Mouse (Mus musculus) midbrain, embryonic 16.5 days (tissue): ENCODE results near the gene Gm17324. TPM values are rescaled to one million over a fixed set of nuclear protein-coding genes. Genes with fewer than 3 reads are reported as not detected.

Source experiments
- ATAC-seq: fragments of 200-750 bp; cut with Nextera tagmentation; 2 replicates; pipeline ENCODE4 v1.8.0; 2017; ENCODE audit warnings: moderate TSS enrichment
- H3K27ac ChIP-seq: fragments of 300-500 bp; sonication (generic); 2 replicates; pipeline ENCODE4 v1.5.1; 2014; ENCODE audit warnings: mild to moderate bottlenecking, low read length, mixed read lengths
- H3K27me3 ChIP-seq: fragments of 300-500 bp; sonication (generic); 2 replicates; pipeline ENCODE4 v1.6.1; 2014; ENCODE audit warnings: low read depth, low read length, mixed read lengths; ENCODE audit not compliant: control insufficient read depth, insufficient read depth
- H3K36me3 ChIP-seq: fragments of 300-500 bp; sonication (generic); 2 replicates; pipeline ENCODE4 v1.6.1; 2014; ENCODE audit warnings: mild to moderate bottlenecking, low read length, moderate library complexity, mixed read lengths; ENCODE audit not compliant: control insufficient read depth, insufficient read depth
- H3K4me1 ChIP-seq: fragments of 300-500 bp; sonication (generic); 2 replicates; pipeline ENCODE4 v1.6.1; 2014; ENCODE audit warnings: mild to moderate bottlenecking, low read length, mixed read lengths; ENCODE audit not compliant: control insufficient read depth, insufficient read depth
- H3K4me2 ChIP-seq: fragments of 300-500 bp; sonication (generic); 2 replicates; pipeline ENCODE4 v1.6.1; 2014; ENCODE audit warnings: mild to moderate bottlenecking, low read length, mixed read lengths
- H3K4me3 ChIP-seq: fragments of 300-500 bp; sonication (generic); 2 replicates; pipeline ENCODE4 v1.5.1; 2014; ENCODE audit warnings: low read depth, mild to moderate bottlenecking, low read length, moderate library complexity, mixed read lengths
- H3K9ac ChIP-seq: fragments of 300-500 bp; sonication (generic); 2 replicates; pipeline ENCODE4 v1.6.1; 2014; ENCODE audit warnings: low read depth, low read length, mixed read lengths
- H3K9me3 ChIP-seq: fragments of 300-500 bp; sonication (generic); replicated peaks from 2 replicates; pipeline ENCODE4 v1.6.1; 2014; ENCODE audit warnings: mild to moderate bottlenecking, low read length, mixed read lengths; ENCODE audit not compliant: control insufficient read depth, poor library complexity, severe bottlenecking
- WGBS: fragments of 180-500 bp; shearing (Covaris S2); extraction: QIAGEN DNeasy Blood & Tissue Kit; methylation state at CpG from one replicate; pipeline ENCODE4 v1.1.7; 2014; 5-methylcytosine and 5-hydroxymethylcytosine counted together
- polyA plus RNA-seq: library from polyadenylated mRNA; unstranded; fragments of >200 nt; fragmentation: Nextera tagmentation; extraction: Ambion mirVana; gene quantifications from 2 replicates; pipeline ENCODE4 v1.2.1, GENCODE M21; 2015

Gene Gm17324
- polyA plus RNA-seq, 1 experiment from 2014 or later: 2.1 TPM

- Histone ChIP-seq H3K9me3 (no peaks in the 10 kb centered on the region), H3K36me3 (peaks cover 4% of the 10 kb centered on the region), H3K27ac (peak overlapping the region; percentile 96), H3K4me3 (peak overlapping the region; percentile 96), H3K4me2 (peak overlapping the region; percentile 66), H3K4me1 (peaks cover 13% of the 10 kb centered on the region), H3K9ac (peak overlapping the region; percentile 96), H3K27me3 (peaks cover 35% of the 10 kb centered on the region)
- 31% methylated on average over 9 of the region's 9 CpGs for WGBS
- peak; percentile 59 for ATAC-seq
Measured at GRCm38 (mm10) chr9:78447606-78447972, 997 bp downstream of the Gm17324 start.

- H3K36me3 ChIP-seq: no peaks in the 10 kb centered on the region
- H3K27me3 ChIP-seq: peaks cover 64% of the 10 kb centered on the region
- H3K9me3 ChIP-seq: no peaks in the 10 kb centered on the region
- peak; percentile 64 for ATAC-seq
- H3K4me2 ChIP-seq: peak within 1 kb of the TSS; percentile 79
- no peak within 1 kb of the TSS for H3K27ac ChIP-seq
- H3K4me1 ChIP-seq: peaks cover 12% of the 10 kb centered on the region
- H3K4me3 ChIP-seq: peak within 1 kb of the TSS; percentile 45
- WGBS: under 1% methylated on average over 81 of the region's 81 CpGs
- H3K9ac ChIP-seq: peak within 1 kb of the TSS; percentile 54
Measured at GRCm38 (mm10) chr9:78442579-78443392, 5.8 kb downstream of the Gm17324 start, which contains the start of gene Cgas. Cgas (minus strand) TSS chr9:78443237.

- 0 out of 2 replicates have a peak, but pooled peaks have one; percentile 26 for ATAC-seq
- Histone ChIP-seq H3K9me3 (no peaks in the 10 kb centered on the region), H3K27me3 (peaks cover 64% of the 10 kb centered on the region), H3K4me2 (peak overlapping the region; percentile 79), H3K4me1 (peaks cover 9% of the 10 kb centered on the region), H3K9ac (peak overlapping the region; percentile 54; the same call in 1 of the 2 replicates), H3K4me3 (peak overlapping the region; percentile 45), H3K27ac (no peak overlapping the region), H3K36me3 (no peaks in the 10 kb centered on the region)
- 3% methylated on average over 9 of the region's 9 CpGs for WGBS
Measured at GRCm38 (mm10) chr9:78442237-78442578, 6.4 kb downstream of the Gm17324 start.

GRCm38 (mm10) chr9:78439426-78439825, 9.2 kb downstream of the Gm17324 start:
- 66% methylated on average over 5 of the region's 5 CpGs for WGBS
- Histone ChIP-seq H3K27me3 (peaks cover 44% of the 10 kb centered on the region), H3K9me3 (no peaks in the 10 kb centered on the region), H3K27ac (no peak overlapping the region), H3K4me2 (no peak overlapping the region), H3K4me3 (no peak overlapping the region), H3K4me1 (peaks cover 9% of the 10 kb centered on the region), H3K36me3 (no peaks in the 10 kb centered on the region), H3K9ac (no peak overlapping the region)
- no peak for ATAC-seq

- Histone ChIP-seq H3K4me1 (no peaks in the 10 kb centered on the region), H3K4me3 (no peak overlapping the region), H3K9me3 (no peaks in the 10 kb centered on the region), H3K4me2 (no peak overlapping the region), H3K27me3 (no peaks in the 10 kb centered on the region), H3K27ac (no peak overlapping the region), H3K36me3 (no peaks in the 10 kb centered on the region), H3K9ac (no peak overlapping the region)
- no peak for ATAC-seq
- WGBS: 85% methylated on average over 5 of the region's 5 CpGs
Measured at GRCm38 (mm10) chr9:78432471-78432870, 16.1 kb downstream of the Gm17324 start.

GRCm38 (mm10) chr9:78430486-78430885, 18.1 kb downstream of the Gm17324 start:
- Histone ChIP-seq H3K4me3 (no peak overlapping the region), H3K27ac (no peak overlapping the region), H3K4me1 (no peaks in the 10 kb centered on the region), H3K9ac (no peak overlapping the region), H3K36me3 (no peaks in the 10 kb centered on the region), H3K4me2 (no peak overlapping the region), H3K9me3 (no peaks in the 10 kb centered on the region), H3K27me3 (no peaks in the 10 kb centered on the region)
- ATAC-seq: no peak
- WGBS: 77% methylated on average over 6 of the region's 6 CpGs

GRCm38 (mm10) chr9:78429551-78429950, 19.0 kb downstream of the Gm17324 start:
- no peaks in the 10 kb centered on the region for H3K27me3 ChIP-seq
- H3K4me1 ChIP-seq: no peaks in the 10 kb centered on the region
- no peak overlapping the region for H3K27ac ChIP-seq
- 65% methylated on average over 2 of the region's 2 CpGs for WGBS
- H3K9me3 ChIP-seq: no peaks in the 10 kb centered on the region
- no peak overlapping the region for H3K4me2 ChIP-seq
- no peak overlapping the region for H3K4me3 ChIP-seq
- H3K9ac ChIP-seq: no peak overlapping the region
- H3K36me3 ChIP-seq: no peaks in the 10 kb centered on the region
- no peak for ATAC-seq

- Histone ChIP-seq H3K27ac (no peak overlapping the region), H3K9me3 (no peaks in the 10 kb centered on the region), H3K9ac (no peak overlapping the region), H3K27me3 (no peaks in the 10 kb centered on the region), H3K4me1 (no peaks in the 10 kb centered on the region), H3K4me2 (no peak overlapping the region), H3K4me3 (no peak overlapping the region), H3K36me3 (no peaks in the 10 kb centered on the region)
- ATAC-seq: no peak; the same call in 1 of the 2 replicates
- WGBS: 89% methylated on average over 4 of the region's 4 CpGs
Measured at GRCm38 (mm10) chr9:78428870-78429432, 19.6 kb downstream of the Gm17324 start.

- H3K27me3 ChIP-seq: no peaks in the 10 kb centered on the region
- no peak overlapping the region for H3K4me3 ChIP-seq
- H3K4me1 ChIP-seq: no peaks in the 10 kb centered on the region
- no peak overlapping the region for H3K27ac ChIP-seq
- no peaks in the 10 kb centered on the region for H3K9me3 ChIP-seq
- no peak overlapping the region for H3K9ac ChIP-seq
- no peaks in the 10 kb centered on the region for H3K36me3 ChIP-seq
- H3K4me2 ChIP-seq: no peak overlapping the region
- 74% methylated on average over 6 of the region's 6 CpGs for WGBS
- ATAC-seq: no peak
Measured at GRCm38 (mm10) chr9:78428185-78428584, 20.4 kb downstream of the Gm17324 start.
